Mouse (Mus musculus) activated CD4-positive, CD25-positive, alpha-beta regulatory T cell, adult 4 months (primary cell): ENCODE measurements around the gene 2410004B18Rik. TPM values are rescaled to one million over a fixed set of nuclear protein-coding genes. Genes with fewer than 3 reads are reported as not detected.
"Not testable (repeated sequence)": the region's sequence is repeated elsewhere in the genome, so short reads cannot be mapped to it uniquely, and the experiment has no call there.

ENCODE experiments used
- ATAC-seq: one replicate; pipeline ENCODE4 v1.8.0; 2017
- polyA plus RNA-seq, 2 experiments: library from polyadenylated mRNA; unstranded; fragments of 100-300 nt; shearing (Covaris generic); gene quantifications; one replicate each; pipeline ENCODE4 v1.2.1; 2017

Gene 2410004B18Rik
- polyA plus RNA-seq, 2 experiments from 2014 or later: 14.2 to 21.6 TPM

- ATAC-seq: not testable (repeated sequence)
Measured at GRCm38 (mm10) chr3:145965583-145965982, 27.8 kb downstream of the 2410004B18Rik start.

- no peak for ATAC-seq
Measured at GRCm38 (mm10) chr3:145966806-145967205, 29.0 kb downstream of the 2410004B18Rik start.

- no peak for ATAC-seq
Measured at GRCm38 (mm10) chr3:145969031-145969501, 31.3 kb downstream of the 2410004B18Rik start.

GRCm38 (mm10) chr3:145971501-145971900 lies 33.7 kb downstream of the 2410004B18Rik start:
- ATAC-seq: no peak

- no peak for ATAC-seq
Measured at GRCm38 (mm10) chr3:145974986-145975385, 37.2 kb downstream of the 2410004B18Rik start.

GRCm38 (mm10) chr3:145985333-145985925 lies 47.6 kb downstream of the 2410004B18Rik start:
- no peak for ATAC-seq

- no peak for ATAC-seq
Measured at GRCm38 (mm10) chr3:145986317-145987001, 48.6 kb downstream of the 2410004B18Rik start.

- ATAC-seq: no peak
Measured at GRCm38 (mm10) chr3:145987268-145987969, 49.6 kb downstream of the 2410004B18Rik start, which contains the start of gene Syde2. Syde2 (plus strand) TSS chr3:145987870.

- no peak for ATAC-seq
Measured at GRCm38 (mm10) chr3:145987970-145988683, 50.3 kb downstream of the 2410004B18Rik start.

GRCm38 (mm10) chr3:145988684-145989575 lies 51.1 kb downstream of the 2410004B18Rik start:
- no peak for ATAC-seq

- ATAC-seq: no peak
Measured at GRCm38 (mm10) chr3:145989576-145990081, 51.8 kb downstream of the 2410004B18Rik start.

GRCm38 (mm10) chr3:145991130-145991529 lies 53.3 kb downstream of the 2410004B18Rik start:
- no peak for ATAC-seq

- no peak for ATAC-seq
Measured at GRCm38 (mm10) chr3:145991976-145992730, 54.3 kb downstream of the 2410004B18Rik start.

- ATAC-seq: no peak
Measured at GRCm38 (mm10) chr3:145992796-145993195, 55.0 kb downstream of the 2410004B18Rik start.

- no peak for ATAC-seq
Measured at GRCm38 (mm10) chr3:145993481-145994201, 55.8 kb downstream of the 2410004B18Rik start.
